Mouse (Mus musculus) E14TG2a.4 (cell line): ENCODE results near the gene Gmds.

ENCODE experiments used
- H3K27me3 ChIP-seq: 2 replicates; pipeline ENCODE4 v1.6.1; 2014; ENCODE audit warnings: low read length, control low read depth; ENCODE audit not compliant: insufficient read depth
- H3K36me3 ChIP-seq: 2 replicates; pipeline ENCODE4 v1.6.1; 2014; ENCODE audit warnings: low read length, control low read depth; ENCODE audit not compliant: insufficient read depth
- H3K4me1 ChIP-seq: replicated peaks from 2 replicates; pipeline ENCODE4 v1.6.1; 2014; ENCODE audit warnings: low read depth, low read length, control low read depth
- H3K4me3 ChIP-seq: replicated peaks from 2 replicates; pipeline ENCODE4 v1.5.1; 2014; ENCODE audit warnings: mild to moderate bottlenecking, low read length
- H3K9me3 ChIP-seq: 2 replicates; pipeline ENCODE4 v1.6.1; 2014; ENCODE audit warnings: low read length, control low read depth
- CTCF ChIP-seq: conservative IDR thresholded peaks from 2 replicates; pipeline ENCODE4 v1.5.1; 2014; ENCODE audit warnings: low read length
- NANOG ChIP-seq: IDR thresholded peaks from 2 replicates; pipeline ENCODE4 v1.6.1; 2014; ENCODE audit warnings: borderline replicate concordance, low read length, mixed read lengths
- POU5F1 ChIP-seq: IDR thresholded peaks from 2 replicates; pipeline ENCODE4 v1.6.1; 2014; ENCODE audit warnings: low read length, borderline replicate concordance

Gmds gene

DNA sequence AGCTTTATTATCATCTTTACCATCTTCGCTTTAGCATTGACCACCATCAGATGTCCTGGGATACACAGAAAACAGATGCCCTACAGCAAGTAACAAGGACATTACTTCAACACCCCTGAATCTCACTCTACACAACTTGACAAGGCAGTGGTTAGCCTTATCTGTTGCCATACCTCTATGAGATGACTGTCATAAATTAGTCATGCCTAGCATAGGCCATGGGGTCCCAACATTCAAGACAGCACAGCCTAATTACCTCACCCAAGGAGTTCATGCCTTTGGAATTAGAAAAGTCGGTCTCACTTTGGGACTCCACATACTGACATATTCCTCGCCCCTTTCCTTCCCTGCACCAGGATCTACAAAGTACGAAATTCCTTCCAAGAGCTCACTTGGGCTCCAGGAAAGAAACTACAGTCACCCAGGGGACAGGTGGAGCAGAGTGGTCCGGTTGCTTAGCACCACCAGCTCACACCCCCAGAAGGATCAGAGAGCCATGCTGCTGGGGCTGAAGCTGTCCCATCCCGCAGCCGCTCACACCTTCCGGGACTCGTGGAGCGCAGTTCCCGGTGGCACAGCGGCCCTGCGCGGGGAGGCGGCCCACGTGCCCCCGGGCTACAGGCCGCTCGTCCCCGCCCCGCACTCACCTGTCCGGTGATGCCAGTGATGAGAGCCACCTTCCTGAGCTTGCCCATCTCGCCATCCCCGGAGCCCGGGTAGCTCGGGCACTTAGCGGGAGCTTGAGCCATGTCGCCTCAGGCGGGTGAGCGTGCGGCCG is 616 bp downstream of the Gmds start:
- Histone ChIP-seq H3K27me3 (no peaks in the 10 kb centered on the region), H3K9me3 (peaks cover under 1% of the 10 kb centered on the region; the same call in 1 of the 2 replicates), H3K4me1 (peaks cover 9% of the 10 kb centered on the region), H3K4me3 (peak overlapping the region; percentile 93), H3K36me3 (no peaks in the 10 kb centered on the region)
- no peak for TF ChIP-seq POU5F1
- TF ChIP-seq NANOG = no peak
- no peak for TF ChIP-seq CTCF

DNA sequence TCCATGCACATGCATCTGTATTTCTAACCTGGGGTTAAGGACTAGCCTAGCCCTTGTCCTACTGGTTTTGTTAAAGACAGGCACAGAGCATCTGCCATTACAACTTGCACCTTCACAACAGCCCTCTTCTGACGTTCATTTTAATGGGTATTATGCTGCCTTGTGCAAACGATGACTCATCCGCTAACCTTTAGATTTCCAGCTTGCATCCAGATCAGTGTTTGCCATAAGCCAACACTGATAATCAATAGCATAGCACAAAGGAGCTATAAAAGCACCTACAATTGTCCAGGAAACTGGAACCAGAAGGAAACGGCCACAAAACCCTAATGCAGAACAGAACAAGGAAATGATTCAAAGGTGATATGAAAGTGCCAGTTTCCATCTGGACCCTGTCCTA is 20.2 kb downstream of the Gmds start:
- H3K4me3 ChIP-seq = no peak overlapping the region

DNA sequence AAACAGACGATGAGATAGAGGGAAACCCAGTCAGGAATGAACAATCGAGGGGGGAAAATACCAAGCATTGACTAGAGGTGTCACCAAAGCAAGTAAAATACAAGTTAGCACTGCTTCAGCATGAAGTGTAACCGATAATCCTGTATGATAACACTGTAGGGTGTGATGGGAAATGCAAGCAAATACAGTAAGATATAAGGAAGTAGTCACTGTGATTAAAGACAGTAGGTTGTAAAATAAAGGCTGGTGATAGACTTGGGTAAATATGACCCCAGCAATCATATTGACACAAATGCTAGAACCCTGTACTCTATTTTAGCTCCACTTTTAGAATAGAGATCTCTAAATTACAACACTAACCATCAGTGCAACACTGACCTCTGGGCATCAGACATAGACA is 21.2 kb downstream of the Gmds start:
- Histone ChIP-seq H3K27me3 (no peaks in the 10 kb centered on the region), H3K4me1 (no peaks in the 10 kb centered on the region), H3K36me3 (no peaks in the 10 kb centered on the region), H3K4me3 (no peak overlapping the region), H3K9me3 (no peaks in the 10 kb centered on the region)
- no peak for TF ChIP-seq NANOG
- TF ChIP-seq CTCF = no peak
- TF ChIP-seq POU5F1 = no peak

More for the DNA sequence above, 20.2 kb downstream of the Gmds start:
- Histone ChIP-seq H3K36me3 (no peaks in the 10 kb centered on the region), H3K9me3 (no peaks in the 10 kb centered on the region), H3K27me3 (no peaks in the 10 kb centered on the region), H3K4me1 (no peaks in the 10 kb centered on the region)
- TF ChIP-seq POU5F1 (no peak), CTCF (no peak), NANOG (no peak)

DNA sequence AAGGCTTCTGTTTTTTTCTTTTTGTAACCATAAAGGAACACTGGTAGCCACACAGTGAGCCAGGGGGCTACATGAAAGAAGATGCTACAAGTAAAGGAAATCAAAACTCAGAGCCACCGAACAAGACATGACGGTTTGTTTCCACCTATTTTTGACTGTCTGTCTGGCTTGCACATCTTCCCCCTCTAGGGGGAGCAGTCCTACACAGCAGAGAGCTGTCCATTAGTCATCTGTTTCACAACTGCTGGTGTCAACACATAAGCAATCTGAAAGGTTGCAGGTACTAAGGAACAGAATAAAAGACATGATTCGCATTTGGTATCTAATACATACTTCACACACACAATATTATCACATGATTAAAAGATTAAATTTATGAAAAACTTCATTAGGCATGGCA is 25.9 kb downstream of the Gmds start:
- no peak for TF ChIP-seq POU5F1
- TF ChIP-seq CTCF = peak; percentile 57

DNA sequence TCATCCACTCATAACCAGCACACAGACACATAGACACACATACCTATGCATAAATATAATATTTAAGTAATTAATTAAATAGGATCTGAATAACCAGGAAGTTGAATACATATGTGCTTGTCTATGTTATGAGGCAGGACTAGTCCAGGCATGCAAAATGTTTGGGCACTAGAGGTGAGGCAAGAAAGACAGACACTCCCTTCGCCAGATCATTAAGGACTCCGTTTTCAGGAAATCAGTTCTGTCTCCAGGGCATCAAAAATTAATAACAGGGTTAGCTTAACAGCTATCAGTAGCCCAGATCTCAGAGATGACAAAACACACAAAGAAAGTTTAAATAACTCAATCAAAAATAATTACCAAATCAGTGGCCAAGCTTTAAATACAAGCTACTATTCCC is 27.1 kb downstream of the Gmds start:
- Histone ChIP-seq H3K36me3 (no peaks in the 10 kb centered on the region), H3K9me3 (peaks cover 40% of the 10 kb centered on the region), H3K4me3 (no peak overlapping the region), H3K27me3 (no peaks in the 10 kb centered on the region), H3K4me1 (no peaks in the 10 kb centered on the region)
- TF ChIP-seq CTCF = no peak
- no peak for TF ChIP-seq POU5F1
- TF ChIP-seq NANOG = no peak

More for the DNA sequence above, 25.9 kb downstream of the Gmds start:
- Histone ChIP-seq H3K4me1 (no peaks in the 10 kb centered on the region), H3K9me3 (peaks cover 29% of the 10 kb centered on the region), H3K4me3 (no peak overlapping the region), H3K36me3 (no peaks in the 10 kb centered on the region), H3K27me3 (no peaks in the 10 kb centered on the region)

DNA sequence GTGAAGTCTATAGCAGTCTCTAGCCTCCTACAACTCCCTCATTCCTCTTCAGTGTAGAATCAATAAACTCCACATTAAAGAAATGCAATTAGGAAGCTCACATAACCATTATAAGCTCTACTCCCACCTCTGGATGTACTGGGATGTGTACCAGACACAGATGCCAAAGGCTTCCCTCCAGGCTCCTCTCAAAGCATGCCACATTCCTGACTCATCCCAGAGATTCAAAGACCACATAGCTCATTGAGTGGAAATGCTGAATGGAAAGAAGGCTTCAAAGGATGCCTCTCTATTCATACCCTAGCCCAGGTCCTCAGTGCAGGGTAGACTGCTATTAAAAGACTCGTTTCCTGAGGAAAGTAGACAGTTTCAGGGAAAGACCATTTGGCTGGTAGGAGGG is 40.1 kb downstream of the Gmds start:
- H3K27me3 ChIP-seq = no peaks in the 10 kb centered on the region
- H3K4me1 ChIP-seq = no peaks in the 10 kb centered on the region
- H3K36me3 ChIP-seq = no peaks in the 10 kb centered on the region
- no peak for TF ChIP-seq POU5F1
- TF ChIP-seq NANOG = no peak
- TF ChIP-seq CTCF = no peak
- H3K4me3 ChIP-seq = no peak overlapping the region
- peaks cover 31% of the 10 kb centered on the region for H3K9me3 ChIP-seq

DNA sequence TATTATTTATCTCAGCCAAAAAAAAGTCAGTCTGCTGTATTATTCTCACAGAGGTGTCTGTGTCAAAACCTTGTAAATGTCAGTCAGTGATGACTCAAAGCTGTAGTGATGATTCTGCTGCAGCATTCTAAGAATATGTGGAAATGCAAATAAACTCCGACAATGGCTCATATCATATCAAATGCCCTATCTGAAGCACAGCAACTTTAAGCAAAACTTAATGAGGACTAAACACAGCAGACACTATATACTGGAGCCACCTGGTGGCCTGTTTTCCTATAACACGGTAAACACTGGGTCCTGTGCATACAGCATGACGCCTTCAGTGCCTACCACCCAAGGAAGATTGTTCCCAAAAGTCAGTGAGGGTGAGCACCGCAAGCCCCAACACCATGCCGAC is 41.1 kb downstream of the Gmds start:
- no peaks in the 10 kb centered on the region for H3K27me3 ChIP-seq
- TF ChIP-seq POU5F1 (no peak), NANOG (no peak), CTCF (no peak; the same call in 1 of the 2 replicates)
- H3K36me3 ChIP-seq = no peaks in the 10 kb centered on the region
- H3K9me3 ChIP-seq = peaks cover 31% of the 10 kb centered on the region
- no peak overlapping the region for H3K4me3 ChIP-seq
- H3K4me1 ChIP-seq = no peaks in the 10 kb centered on the region

DNA sequence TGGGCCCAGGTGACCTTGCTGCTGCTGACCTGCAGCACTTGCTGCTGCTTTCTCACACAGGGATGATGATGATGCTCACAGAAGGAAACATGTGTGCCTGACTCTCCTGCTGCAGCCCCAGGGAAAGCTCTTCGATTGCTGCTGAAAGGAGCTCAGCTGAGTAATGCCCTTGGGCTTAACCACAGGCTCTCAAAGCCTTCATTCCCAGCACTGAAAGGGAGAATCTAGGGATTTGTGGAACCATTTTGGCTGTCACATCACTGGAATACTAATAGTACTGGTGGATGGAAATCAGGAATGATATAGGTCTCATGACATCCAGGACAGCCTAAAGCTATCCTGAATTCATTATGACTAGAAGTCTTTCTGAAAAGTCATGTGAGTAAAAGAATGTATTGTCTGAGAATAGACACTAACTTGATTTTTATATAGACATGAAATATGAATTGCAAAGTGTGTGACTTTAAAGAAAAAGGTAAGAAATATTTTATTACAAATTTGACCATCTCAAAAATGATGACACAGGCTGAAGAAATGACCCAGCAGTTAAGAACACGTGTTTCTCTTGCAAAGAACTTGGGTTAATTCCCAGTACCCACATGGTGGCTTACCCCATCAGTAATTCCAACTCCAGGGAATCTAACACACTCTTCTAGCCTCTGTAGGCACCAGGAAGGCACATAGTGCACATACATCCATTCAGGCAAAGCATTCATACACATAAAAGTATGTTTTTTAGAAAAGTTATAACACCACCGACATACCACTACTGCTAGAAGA is 43.9 kb downstream of the Gmds start:
- TF ChIP-seq NANOG = no peak
- no peaks in the 10 kb centered on the region for H3K4me1 ChIP-seq
- H3K4me3 ChIP-seq = no peak overlapping the region
- peaks cover 10% of the 10 kb centered on the region; the same call in 1 of the 2 replicates for H3K9me3 ChIP-seq
- no peaks in the 10 kb centered on the region for H3K36me3 ChIP-seq
- no peaks in the 10 kb centered on the region for H3K27me3 ChIP-seq
